Mouse (Mus musculus): ENCODE measurements at regions not wholly inside any gene's neighbourhood (a gene's known extent, or its start where the extent isn't known, plus 50 kb on each side); places are given as distances from the start of the nearest gene placed in this dataset.
A peak's percentile ranks its signal among the peaks of the same experiment; 100 is the strongest.

DNA sequence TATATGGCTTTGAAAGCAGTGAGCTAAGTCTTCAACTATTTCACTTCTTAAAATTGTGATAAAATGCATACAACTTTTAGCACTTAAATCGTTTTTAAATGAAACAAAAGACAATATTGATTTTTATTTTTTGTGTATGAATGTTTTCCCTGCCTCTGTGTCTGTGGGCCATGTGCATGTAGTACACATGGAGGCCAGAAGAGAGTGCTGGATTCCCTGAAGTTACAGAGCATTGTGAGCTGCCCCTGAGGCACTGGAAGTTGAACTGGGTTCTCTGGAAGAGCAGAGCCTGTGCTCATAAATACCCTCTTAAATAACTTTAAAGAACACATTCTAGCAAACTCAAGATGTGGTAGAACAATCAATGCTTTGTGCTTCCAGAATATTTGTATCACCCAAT, 61.8 kb upstream of the Gm6812 start:
- peak; percentile 1 for DNase-seq (ENCODE audit: low spot score)

DNA sequence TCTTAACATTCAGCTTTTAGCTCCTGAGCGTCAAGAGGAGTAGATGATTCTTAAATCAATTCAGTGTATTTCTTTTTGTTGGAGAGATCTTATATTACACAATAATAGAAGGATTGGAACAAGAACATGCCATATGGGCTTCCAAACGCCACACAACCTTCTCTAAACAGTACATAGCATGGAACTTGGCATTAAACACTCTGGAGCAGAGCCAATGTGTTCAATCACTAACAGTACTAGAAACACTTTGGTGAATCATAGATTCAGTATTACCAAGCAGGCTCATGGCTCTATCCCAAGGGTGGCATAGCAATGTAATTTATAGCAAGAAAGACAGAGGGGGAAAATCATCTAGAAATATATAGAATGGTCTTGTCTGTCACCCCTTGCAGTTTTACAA, 60.4 kb upstream of the Gm6812 start:
- DNase-seq (ENCODE audit: low spot score), result no peak

DNA sequence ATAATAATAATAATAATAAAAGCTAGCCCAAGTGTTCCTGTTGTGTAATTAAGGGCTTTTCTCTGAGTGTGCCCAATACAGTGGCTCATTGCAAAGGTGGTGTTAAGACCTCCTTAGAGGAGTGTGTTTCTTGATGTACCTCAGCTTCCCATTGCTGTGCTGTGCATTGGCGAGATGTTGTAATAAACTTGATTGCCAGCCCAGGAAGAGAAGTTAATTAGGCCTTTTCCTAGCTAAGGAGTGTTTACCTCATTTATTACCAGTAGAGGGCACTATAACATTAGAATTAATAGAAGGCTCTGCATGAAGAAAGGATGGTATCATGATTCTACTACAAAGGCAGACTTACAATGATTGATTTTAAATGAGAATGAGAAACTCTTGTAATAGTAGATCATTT, 57.9 kb upstream of the Gm6812 start:
- DNase-seq (ENCODE audit: low spot score), result no peak

DNA sequence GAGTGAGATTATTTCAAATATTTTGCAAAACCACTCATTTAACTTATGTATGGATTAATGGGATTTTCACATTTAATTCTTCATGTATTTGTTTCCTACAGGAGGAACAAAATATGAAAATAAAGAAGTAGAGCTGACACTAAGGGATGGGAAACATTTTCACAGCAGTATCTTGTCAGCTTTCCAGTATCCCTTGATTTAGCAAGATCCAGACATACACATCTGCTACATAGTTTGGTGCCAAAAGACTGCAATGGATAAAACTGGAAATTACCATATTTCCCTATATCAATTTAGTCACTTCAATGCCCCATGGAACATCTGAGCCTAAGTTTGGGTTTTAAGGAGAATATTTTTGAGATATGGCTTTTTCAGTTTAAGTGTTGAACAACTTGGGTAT, 52.9 kb upstream of the Gm6812 start:
- no peak for DNase-seq (ENCODE audit: low spot score)
